ENCODE assay signal across 38 mouse cellular contexts in the genomic region with DNA sequence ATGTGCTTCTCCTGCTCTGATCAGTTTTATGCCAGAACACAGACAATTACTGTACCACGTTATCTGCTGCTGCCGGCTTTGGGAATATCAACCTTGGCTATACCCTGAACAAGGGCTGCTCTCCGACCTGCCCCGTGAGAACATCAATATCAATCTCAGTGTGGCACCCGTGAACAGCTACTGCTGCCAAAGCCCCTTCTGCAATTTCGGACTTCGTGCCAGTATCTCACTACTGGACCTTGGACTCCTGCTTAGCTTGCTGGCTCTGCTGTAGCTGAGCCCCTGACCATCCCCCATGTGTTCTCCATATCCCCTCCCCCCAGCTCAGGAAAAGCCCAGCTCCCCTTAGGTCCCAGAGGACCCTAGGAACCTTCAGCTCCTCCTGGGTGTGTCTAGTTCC. TPM values are rescaled to one million over a fixed set of nuclear protein-coding genes. Genes with fewer than 3 reads are reported as not detected.
"Had no signal": no experiment of that assay in that cellular context is flagged by ENCODE, and none has a peak within 500 bp of the region (broad histone marks: within the 10 kb centered on the region; RNA-seq: fewer than 3 reads in every experiment).

No protein-coding gene starts in this region.

- DNase-seq: gastrocnemius, postnatal 14 days; gastrocnemius, postnatal 36 days; heart, adult 2 months; heart, postnatal 14 days; heart, postnatal 36 days; kidney, adult 11 months; kidney, adult 2 months; kidney, postnatal 10 days; layer of hippocampus, adult 9-11 months; layer of hippocampus, postnatal 36 days; lung, adult 18-20 months had no signal

- H3K4me1 ChIP-seq: heart, embryonic 13.5 days; heart, embryonic 15.5 days; hindbrain, embryonic 13.5 days; hindbrain, embryonic 15.5 days; limb, embryonic 13.5 days; limb, embryonic 15.5 days had no signal

- H3K4me2 ChIP-seq: heart, embryonic 11.5 days; heart, embryonic 13.5 days; heart, embryonic 15.5 days; hindbrain, embryonic 13.5 days; hindbrain, embryonic 15.5 days; limb, embryonic 13.5 days; limb, embryonic 15.5 days had no signal

- H3K36me3 ChIP-seq: heart, embryonic 13.5 days; heart, embryonic 15.5 days; hindbrain, embryonic 13.5 days; hindbrain, embryonic 15.5 days; limb, embryonic 13.5 days; limb, embryonic 15.5 days had no signal

- H3K27ac ChIP-seq: heart, adult 2 months; heart, embryonic 13.5 days; heart, embryonic 15.5 days; hindbrain, embryonic 13.5 days; hindbrain, embryonic 15.5 days; hindbrain, postnatal 0 days; limb, embryonic 13.5 days; limb, embryonic 15.5 days; liver, embryonic 14.5 days had no signal

- H3K27me3 ChIP-seq: heart, embryonic 13.5 days; heart, embryonic 15.5 days; hindbrain, embryonic 13.5 days; hindbrain, embryonic 15.5 days; limb, embryonic 13.5 days; limb, embryonic 15.5 days had no signal

- ATAC-seq: hindbrain, postnatal 0 days; intestine, embryonic 16.5 days had no signal

- H3K4me3 ChIP-seq: heart, adult 2 months; heart, embryonic 13.5 days; heart, embryonic 15.5 days; hindbrain, embryonic 13.5 days; hindbrain, embryonic 15.5 days; limb, embryonic 13.5 days; limb, embryonic 15.5 days had no signal

- H3K9me3 ChIP-seq: heart, embryonic 15.5 days; hindbrain, embryonic 13.5 days; hindbrain, embryonic 15.5 days; limb, embryonic 13.5 days; limb, embryonic 15.5 days had no signal

- H3K9ac ChIP-seq: heart, embryonic 13.5 days; heart, embryonic 15.5 days; hindbrain, embryonic 13.5 days; hindbrain, embryonic 15.5 days; limb, embryonic 13.5 days; limb, embryonic 15.5 days; liver, embryonic 14.5 days had no signal

RNA-seq across cellular contexts. Expression of a gene that starts 28.6 kb away (rescaled TPM):
- total RNA-seq: gastrocnemius, adult 18-20 months; gastrocnemius, adult 8-10 months; gastrocnemius, postnatal 14 days; gastrocnemius, postnatal 36 days; heart, adult 2 months; heart, postnatal 14 days; heart, postnatal 36 days; hematopoietic stem cell, adult 5-6 weeks; hindbrain, postnatal 0 days; layer of hippocampus, adult 18-20 months; layer of hippocampus, adult 8-10 months; layer of hippocampus, postnatal 36 days; left cerebral cortex, adult 18-20 months; left cerebral cortex, postnatal 14 days; left cerebral cortex, postnatal 36 days had no signal
- polyA plus RNA-seq: frontal cortex, adult 2 months; gonadal fat pad, adult 2 months; heart, adult 2 months; heart, embryonic 11.5 days; heart, embryonic 13.5 days; heart, embryonic 15.5 days; heart, postnatal 0 days; hindbrain, embryonic 11.5 days; hindbrain, embryonic 13.5 days; hindbrain, embryonic 15.5 days; hindbrain, postnatal 0 days; intestine, embryonic 14.5 days; intestine, embryonic 16.5 days; kidney, embryonic 14.5 days; kidney, embryonic 16.5 days; large intestine, adult 2 months; limb, embryonic 11.5 days; limb, embryonic 13.5 days; limb, embryonic 15.5 days had no signal
